Mouse (Mus musculus) brain, embryonic 14.5 days (tissue): ENCODE measurements at regions not wholly inside any gene's neighbourhood (a gene's known extent, or its start where the extent isn't known, plus 50 kb on each side); places are given as distances from the start of the nearest gene placed in this dataset.

Experiments
- CTCF ChIP-seq: fragments of 200-500 bp; IDR thresholded peaks from 2 replicates; pipeline ENCODE4 v1.5.1; 2012; ENCODE audit warnings: inconsistent platforms, mild to moderate bottlenecking, moderate library complexity, borderline replicate concordance; ENCODE audit not compliant: insufficient read depth, insufficient read length; ENCODE audit errors: extremely low read depth
- POLR2A ChIP-seq: fragments of 200-500 bp; IDR thresholded peaks from 2 replicates; pipeline ENCODE4 v1.6.1; 2012; ENCODE audit warnings: mild to moderate bottlenecking, inconsistent platforms, borderline replicate concordance; ENCODE audit not compliant: poor library complexity, insufficient read depth, insufficient read length, severe bottlenecking; ENCODE audit errors: extremely low read depth

DNA sequence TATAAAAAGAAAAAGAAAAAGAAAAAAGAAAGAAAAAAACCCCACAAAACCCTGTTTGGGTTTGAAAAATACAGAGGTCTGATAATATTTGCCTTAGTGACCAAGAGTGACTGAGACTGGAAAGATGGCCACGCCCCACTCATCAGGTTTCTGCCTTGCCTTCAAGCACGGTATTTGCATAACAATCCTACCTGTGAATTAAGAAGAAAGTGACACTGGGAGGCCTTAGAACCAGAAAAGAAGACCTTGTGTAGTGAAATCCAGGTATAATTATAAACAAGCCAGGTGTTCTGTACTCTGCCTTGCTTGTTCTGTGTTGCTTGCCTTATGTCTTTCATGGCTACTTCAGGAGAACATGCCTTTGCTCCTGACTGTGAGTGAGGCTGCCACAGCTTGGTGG, 494.6 kb downstream of the Tshz3 start:
- TF ChIP-seq POLR2A (no peak), CTCF (no peak)
